Mouse (Mus musculus) lung, embryonic 15.5 days (tissue): ENCODE measurements around the gene Mrps34. TPM values are rescaled to one million over a fixed set of nuclear protein-coding genes. Genes with fewer than 3 reads are reported as not detected.

Source experiments
- ATAC-seq: fragments of 200-750 bp; cut with Nextera tagmentation; 2 replicates; pipeline ENCODE4 v1.8.0; 2017; ENCODE audit warnings: moderate number of reproducible peaks, borderline replicate concordance; ENCODE audit not compliant: low FRiP score, low TSS enrichment; ENCODE audit errors: extremely low read depth
- H3K27ac ChIP-seq: fragments of 300-500 bp; sonication (generic); 2 replicates; pipeline ENCODE4 v1.5.1; 2015; ENCODE audit warnings: moderate library complexity, mild to moderate bottlenecking, inconsistent platforms
- H3K27me3 ChIP-seq: fragments of 300-500 bp; sonication (generic); 2 replicates; pipeline ENCODE4 v1.6.1; 2015; ENCODE audit warnings: inconsistent platforms
- H3K36me3 ChIP-seq: fragments of 300-500 bp; sonication (generic); 2 replicates; pipeline ENCODE4 v1.6.1; 2015; ENCODE audit warnings: inconsistent platforms
- H3K4me1 ChIP-seq: fragments of 300-500 bp; sonication (generic); 2 replicates; pipeline ENCODE4 v1.6.1; 2015; ENCODE audit warnings: inconsistent platforms
- H3K4me2 ChIP-seq: fragments of 300-500 bp; sonication (generic); 2 replicates; pipeline ENCODE4 v1.6.1; 2015; ENCODE audit warnings: inconsistent platforms, mild to moderate bottlenecking, moderate library complexity
- H3K4me3 ChIP-seq: fragments of 300-500 bp; sonication (generic); 2 replicates; pipeline ENCODE4 v1.5.1; 2015; ENCODE audit warnings: mild to moderate bottlenecking, inconsistent platforms
- H3K9ac ChIP-seq: fragments of 300-500 bp; sonication (generic); 2 replicates; pipeline ENCODE4 v1.6.1; 2015; ENCODE audit warnings: inconsistent platforms
- H3K9me3 ChIP-seq: fragments of 300-500 bp; sonication (generic); 2 replicates; pipeline ENCODE4 v1.6.1; 2016; ENCODE audit warnings: inconsistent platforms
- WGBS: fragments of 180-500 bp; shearing (Covaris S2); methylation state at CpG from one replicate; pipeline ENCODE4 v1.1.7; 2015; 5-methylcytosine and 5-hydroxymethylcytosine counted together
- polyA plus RNA-seq: library from polyadenylated mRNA; unstranded; fragments of >200 nt; fragmentation: Nextera tagmentation; extraction: Ambion mirVana; gene quantifications from 2 replicates; pipeline ENCODE4 v1.2.1, GENCODE M21; 2015

Mrps34 gene
- polyA plus RNA-seq, 1 experiment from 2014 or later: 92.0 TPM

GRCm38 (mm10) chr17:24902671-24903474, 8.0 kb downstream of the Mrps34 start:
- ATAC-seq: no peak
- 72% methylated on average over 9 of the region's 9 CpGs for WGBS

GRCm38 (mm10) chr17:24903767-24904166, 8.9 kb downstream of the Mrps34 start:
- H3K4me2 ChIP-seq: no peak overlapping the region
- ATAC-seq: no peak
- H3K9me3 ChIP-seq: no peaks in the 10 kb centered on the region
- H3K4me3 ChIP-seq: no peak overlapping the region
- H3K9ac ChIP-seq: no peak overlapping the region
- no peaks in the 10 kb centered on the region for H3K4me1 ChIP-seq
- peaks cover 100% of the 10 kb centered on the region for H3K36me3 ChIP-seq
- WGBS: 73% methylated on average over 9 of the region's 9 CpGs
- H3K27me3 ChIP-seq: no peaks in the 10 kb centered on the region
- no peak overlapping the region for H3K27ac ChIP-seq

More at GRCm38 (mm10) chr17:24902671-24903474, 8.0 kb downstream of the Mrps34 start:
- Histone ChIP-seq H3K4me3 (no peak overlapping the region), H3K9me3 (no peaks in the 10 kb centered on the region), H3K4me1 (peaks cover under 1% of the 10 kb centered on the region), H3K27ac (no peak overlapping the region), H3K4me2 (no peak overlapping the region), H3K9ac (no peak overlapping the region), H3K36me3 (peaks cover 98% of the 10 kb centered on the region), H3K27me3 (no peaks in the 10 kb centered on the region)

- no peaks in the 10 kb centered on the region for H3K4me1 ChIP-seq
- no peak overlapping the region for H3K9ac ChIP-seq
- H3K27ac ChIP-seq: no peak overlapping the region
- ATAC-seq: no peak
- H3K4me2 ChIP-seq: no peak overlapping the region
- H3K27me3 ChIP-seq: no peaks in the 10 kb centered on the region
- no peaks in the 10 kb centered on the region for H3K9me3 ChIP-seq
- peaks cover 98% of the 10 kb centered on the region for H3K36me3 ChIP-seq
- WGBS: 95% methylated on average over 2 of the region's 2 CpGs
- H3K4me3 ChIP-seq: no peak overlapping the region
Measured at GRCm38 (mm10) chr17:24907591-24907990, 12.7 kb downstream of the Mrps34 start.

GRCm38 (mm10) chr17:24913984-24914383, 19.1 kb downstream of the Mrps34 start:
- H3K4me1 ChIP-seq: no peaks in the 10 kb centered on the region
- no peak for ATAC-seq
- H3K4me3 ChIP-seq: no peak overlapping the region
- no peaks in the 10 kb centered on the region for H3K27me3 ChIP-seq
- H3K9me3 ChIP-seq: no peaks in the 10 kb centered on the region
- H3K36me3 ChIP-seq: peaks cover 95% of the 10 kb centered on the region
- no peak overlapping the region for H3K9ac ChIP-seq
- H3K4me2 ChIP-seq: no peak overlapping the region
- no peak overlapping the region for H3K27ac ChIP-seq

GRCm38 (mm10) chr17:24923246-24923645, 28.3 kb downstream of the Mrps34 start:
- H3K36me3 ChIP-seq: peaks cover 92% of the 10 kb centered on the region
- ATAC-seq: no peak
- no peaks in the 10 kb centered on the region for H3K27me3 ChIP-seq
- no peak overlapping the region for H3K4me3 ChIP-seq
- no peak overlapping the region for H3K9ac ChIP-seq
- H3K4me1 ChIP-seq: no peaks in the 10 kb centered on the region
- no peak overlapping the region for H3K4me2 ChIP-seq
- H3K27ac ChIP-seq: no peak overlapping the region
- 92% methylated on average over 1 of the region's 1 CpGs for WGBS
- no peaks in the 10 kb centered on the region for H3K9me3 ChIP-seq

GRCm38 (mm10) chr17:24929506-24929905, 34.6 kb downstream of the Mrps34 start:
- Histone ChIP-seq H3K4me2 (no peak overlapping the region), H3K27ac (no peak overlapping the region), H3K27me3 (no peaks in the 10 kb centered on the region), H3K36me3 (peaks cover 34% of the 10 kb centered on the region), H3K4me1 (peaks cover 4% of the 10 kb centered on the region), H3K9ac (no peak overlapping the region), H3K9me3 (no peaks in the 10 kb centered on the region), H3K4me3 (no peak overlapping the region)
- no peak for ATAC-seq
- WGBS: 88% methylated on average over 1 of the region's 1 CpGs

GRCm38 (mm10) chr17:24932431-24932830, 37.5 kb downstream of the Mrps34 start:
- WGBS: 88% methylated on average over 4 of the region's 4 CpGs
- H3K4me2 ChIP-seq: no peak overlapping the region
- H3K27ac ChIP-seq: no peak overlapping the region
- H3K4me1 ChIP-seq: peaks cover 19% of the 10 kb centered on the region
- peaks cover 8% of the 10 kb centered on the region for H3K36me3 ChIP-seq
- no peaks in the 10 kb centered on the region for H3K27me3 ChIP-seq
- no peak overlapping the region for H3K9ac ChIP-seq
- no peak overlapping the region for H3K4me3 ChIP-seq
- ATAC-seq: no peak
- no peaks in the 10 kb centered on the region for H3K9me3 ChIP-seq

- no peaks in the 10 kb centered on the region for H3K9me3 ChIP-seq
- H3K27ac ChIP-seq: no peak overlapping the region
- peaks cover 19% of the 10 kb centered on the region for H3K4me1 ChIP-seq
- no peaks in the 10 kb centered on the region for H3K27me3 ChIP-seq
- H3K4me3 ChIP-seq: no peak overlapping the region
- 80% methylated on average over 4 of the region's 4 CpGs for WGBS
- H3K9ac ChIP-seq: no peak overlapping the region
- peaks cover 3% of the 10 kb centered on the region; the same call in 1 of the 2 replicates for H3K36me3 ChIP-seq
- ATAC-seq: no peak
- no peak overlapping the region for H3K4me2 ChIP-seq
Measured at GRCm38 (mm10) chr17:24933163-24933562, 38.2 kb downstream of the Mrps34 start.

- peak overlapping the region; percentile 69 for H3K4me2 ChIP-seq
- H3K4me3 ChIP-seq: peak overlapping the region; percentile 97
- H3K27me3 ChIP-seq: no peaks in the 10 kb centered on the region
- peak overlapping the region; percentile 89 for H3K9ac ChIP-seq
- no peak for ATAC-seq
- no peak overlapping the region for H3K27ac ChIP-seq
- WGBS: 59% methylated on average over 4 of the region's 4 CpGs
- H3K4me1 ChIP-seq: peaks cover 19% of the 10 kb centered on the region
- peaks cover 3% of the 10 kb centered on the region; the same call in 1 of the 2 replicates for H3K36me3 ChIP-seq
- H3K9me3 ChIP-seq: no peaks in the 10 kb centered on the region
Measured at GRCm38 (mm10) chr17:24934926-24935325, 40.0 kb downstream of the Mrps34 start.

- no peak for ATAC-seq
- Histone ChIP-seq H3K27ac (no peak overlapping the region), H3K9me3 (no peaks in the 10 kb centered on the region)
Measured at GRCm38 (mm10) chr17:24935666-24936065, 40.8 kb downstream of the Mrps34 start.

GRCm38 (mm10) chr17:24936259-24937237, 41.6 kb downstream of the Mrps34 start, which contains the start of gene Mapk8ip3:
Gene Mapk8ip3 (minus strand): TSS chr17:24936977.
- WGBS: under 1% methylated on average over 78 of the region's 78 CpGs
- peaks cover 19% of the 10 kb centered on the region for H3K4me1 ChIP-seq
- no peaks in the 10 kb centered on the region for H3K9me3 ChIP-seq
- peak; percentile 98 for ATAC-seq
- peak within 1 kb of the TSS; percentile 97 for H3K4me3 ChIP-seq
- H3K27me3 ChIP-seq: no peaks in the 10 kb centered on the region
- H3K4me2 ChIP-seq: peak within 1 kb of the TSS; percentile 69
- peak within 1 kb of the TSS; percentile 89 for H3K9ac ChIP-seq
- peaks cover 2% of the 10 kb centered on the region; the same call in 1 of the 2 replicates for H3K36me3 ChIP-seq
- H3K27ac ChIP-seq: peak within 1 kb of the TSS; percentile 72

More at GRCm38 (mm10) chr17:24935666-24936065, 40.8 kb downstream of the Mrps34 start:
- peaks cover 3% of the 10 kb centered on the region; the same call in 1 of the 2 replicates for H3K36me3 ChIP-seq
- no peaks in the 10 kb centered on the region for H3K27me3 ChIP-seq
- peaks cover 19% of the 10 kb centered on the region for H3K4me1 ChIP-seq
- peak overlapping the region; percentile 97 for H3K4me3 ChIP-seq
- H3K4me2 ChIP-seq: peak overlapping the region; percentile 69
- peak overlapping the region; percentile 89 for H3K9ac ChIP-seq
